Mouse (Mus musculus) CH12.LX (cell line): ENCODE measurements around the gene Frs3. TPM values are rescaled to one million over a fixed set of nuclear protein-coding genes. Genes with fewer than 3 reads are reported as not detected.

Experiments
- DNase-seq: peaks from one replicate; pipeline ENCODE4 v3.0.0-alpha.2; 2013; ENCODE audit errors: extremely low read depth
- H3K27ac ChIP-seq: 2 replicates; pipeline ENCODE4 v1.5.1; 2012; ENCODE audit warnings: low read depth, mild to moderate bottlenecking, control low read depth, moderate library complexity; ENCODE audit not compliant: insufficient read depth
- H3K27me3 ChIP-seq: replicated peaks from 2 replicates; pipeline ENCODE3; 2012; ENCODE audit warnings: inconsistent platforms
- H3K36me3 ChIP-seq, 2 experiments: replicated peaks in 1 of 2; 2 replicates each; pipeline versions ENCODE3 to v1.6.1; 2012; ENCODE audit warnings: inconsistent platforms in 1 of 2, low read length in 1 of 2, mild to moderate bottlenecking in 1 of 2, mixed read lengths in 1 of 2, moderate library complexity in 1 of 2; ENCODE audit not compliant: control insufficient read depth in 1 of 2, insufficient read depth in 1 of 2
- H3K4me1 ChIP-seq, 2 experiments: 2 replicates each; pipeline ENCODE4 v1.6.1; 2012; ENCODE audit warnings: inconsistent platforms in 1 of 2, moderate library complexity in 1 of 2; ENCODE audit not compliant: insufficient read depth in 2 of 2, control insufficient read depth in 1 of 2
- H3K4me2 ChIP-seq: 2 replicates; pipeline ENCODE4 v1.6.1; 2012; ENCODE audit warnings: low read depth, mild to moderate bottlenecking, control low read depth; ENCODE audit not compliant: poor library complexity, insufficient read depth, severe bottlenecking
- H3K4me3 ChIP-seq, 3 experiments: fragments of 150-350 bp in 1 of 3; sonication (generic) in 1 of 3; replicated peaks in 1 of 3; 2 replicates each; pipeline versions ENCODE3 to v1.5.1; 2011 to 2012; ENCODE audit warnings: low read depth in 2 of 3, low read length in 2 of 3, mild to moderate bottlenecking in 2 of 3, moderate library complexity in 2 of 3, control low read depth in 1 of 3, improper control_type of control experiment in 1 of 3, inconsistent platforms in 1 of 3, mixed read lengths in 1 of 3; ENCODE audit not compliant: poor library complexity in 1 of 3
- H3K79me2 ChIP-seq: replicated peaks from 2 replicates; pipeline ENCODE4 v1.6.1; 2012; ENCODE audit warnings: mild to moderate bottlenecking, moderate library complexity; ENCODE audit not compliant: control insufficient read depth, poor library complexity, insufficient read depth, severe bottlenecking; ENCODE audit errors: extremely low read depth
- H3K9ac ChIP-seq: 2 replicates; pipeline ENCODE4 v1.6.1; 2012; ENCODE audit warnings: low read depth, mild to moderate bottlenecking, control low read depth, moderate library complexity; ENCODE audit not compliant: insufficient read depth
- H3K9me3 ChIP-seq: replicated peaks from 2 replicates; pipeline ENCODE3; 2012; ENCODE audit warnings: low read length, inconsistent platforms, mixed read lengths
- BHLHE40 ChIP-seq: IDR thresholded peaks from 2 replicates; pipeline ENCODE4 v1.6.1; 2011; ENCODE audit warnings: mild to moderate bottlenecking, low read depth, low read length, improper control_type of control experiment
- CTCF ChIP-seq, 2 experiments: IDR thresholded peaks in 1 of 2; conservative IDR thresholded peaks in 1 of 2; 2 replicates each; pipeline ENCODE4 v1.5.1; 2011 to 2012; ENCODE audit warnings: low read depth in 2 of 2, low read length in 2 of 2, improper control_type of control experiment in 1 of 2, inconsistent platforms in 1 of 2, mild to moderate bottlenecking in 1 of 2, moderate library complexity in 1 of 2
- ELF1 ChIP-seq: IDR thresholded peaks from 2 replicates; pipeline ENCODE4 v1.6.1; 2014; ENCODE audit warnings: low read depth, mild to moderate bottlenecking, inconsistent platforms, low read length, improper control_type of control experiment
- IRF4 ChIP-seq: IDR thresholded peaks from 2 replicates; pipeline ENCODE4 v1.6.1; 2014; ENCODE audit warnings: low read depth, mild to moderate bottlenecking, inconsistent platforms, low read length, improper control_type of control experiment
- JUN ChIP-seq: IDR thresholded peaks from 2 replicates; pipeline ENCODE4 v1.6.1; 2011; ENCODE audit warnings: low read depth, mild to moderate bottlenecking, low read length, improper control_type of control experiment, moderate library complexity; ENCODE audit not compliant: insufficient read depth
- MAFK ChIP-seq: IDR thresholded peaks from 2 replicates; pipeline ENCODE4 v1.6.1; 2011; ENCODE audit warnings: low read length, improper control_type of control experiment; ENCODE audit not compliant: insufficient replicate concordance
- MXI1 ChIP-seq: IDR thresholded peaks from 2 replicates; pipeline ENCODE4 v1.6.1; 2011; ENCODE audit warnings: mild to moderate bottlenecking, low read depth, low read length, improper control_type of control experiment
- MYC ChIP-seq: IDR thresholded peaks from 2 replicates; pipeline ENCODE4 v1.6.1; 2011; ENCODE audit warnings: low read depth, mild to moderate bottlenecking, improper control_type of control experiment, low read length
- NRF1 ChIP-seq: IDR thresholded peaks from 2 replicates; pipeline ENCODE4 v1.6.1; 2014; ENCODE audit warnings: low read depth, mild to moderate bottlenecking, inconsistent platforms, low read length, improper control_type of control experiment, moderate library complexity
- RAD21 ChIP-seq: IDR thresholded peaks from 2 replicates; pipeline ENCODE4 v1.6.1; 2011; ENCODE audit warnings: low read depth, mild to moderate bottlenecking, low read length, improper control_type of control experiment, moderate library complexity
- SMC3 ChIP-seq: IDR thresholded peaks from 2 replicates; pipeline ENCODE4 v1.6.1; 2011; ENCODE audit warnings: low read depth, low read length, improper control_type of control experiment
- TBP ChIP-seq: conservative IDR thresholded peaks from 2 replicates; pipeline ENCODE4 v1.6.1; 2011; ENCODE audit warnings: low read depth, low read length, improper control_type of control experiment
- TCF12 ChIP-seq: IDR thresholded peaks from 2 replicates; pipeline ENCODE4 v1.6.1; 2014; ENCODE audit warnings: low read depth, mild to moderate bottlenecking, inconsistent platforms, low read length, improper control_type of control experiment
- UBTF ChIP-seq: IDR thresholded peaks from 2 replicates; pipeline ENCODE4 v1.6.1; 2012; ENCODE audit warnings: low read depth, mild to moderate bottlenecking, inconsistent platforms, low read length, improper control_type of control experiment, moderate library complexity
- dilution Hi-C: fragments of 300-500 bp; cut with MboI; formaldehyde crosslinking; loops from 2 replicates; pipeline ENCODE4 v1.14.3; 2020; ENCODE audit warnings: low sequenced_read_pairs; ENCODE audit not compliant: extremely low pct_unique_long_range_greater_than_20kb, extremely low pct_ligation_motif_present
- in situ Hi-C: fragments of 300-500 bp; cut with MboI; formaldehyde crosslinking; loops from 3 replicates; pipeline ENCODE4 v1.14.3; 2019; ENCODE audit warnings: low sequenced_read_pairs, low pct_ligation_motif_present, low pct_unique_long_range_greater_than_20kb, mixed read lengths
- polyA plus RNA-seq: library from polyadenylated mRNA; unstranded; fragments of >175 nt; gene quantifications from 2 replicates; pipeline ENCODE4 v1.2.1, GENCODE M21; 2012; ENCODE audit warnings: low read depth; ENCODE audit not compliant: insufficient read length
- total RNA-seq, 2 experiments: library from RNA; depleted of rRNA; stranded (reverse); fragments of 300-350 nt in 1 of 2; fragments of >200 nt in 1 of 2; gene quantifications; 2 replicates each; pipeline ENCODE4 v1.2.3; 2012 to 2014

Gene Frs3
- total and polyA plus RNA-seq, 3 experiments: 0.54 to 2.9 (median 0.67) TPM

- no peak; a peak in 1 of 4 replicates for TF ChIP-seq CTCF (conservative IDR thresholded peaks at IDR 0.05 in 1 of 2, IDR thresholded peaks at IDR 0.05 in 1 of 2; ENCODE audit: low read depth in 2 of 2, low read length in 2 of 2)
Measured at GRCm38 (mm10) chr17:47738879-47739798, 50.3 kb downstream of the Frs3 start (continued).

GRCm38 (mm10) chr17:47740186-47740585 is 51.4 kb downstream of the Frs3 start:
- Histone ChIP-seq H3K79me2 (peaks cover 29% of the 10 kb centered on the region), H3K4me3 (no peak overlapping the region), H3K4me2 (peak overlapping the region; percentile 78; the same call in 1 of the 2 replicates), H3K9ac (no peak overlapping the region), H3K36me3 (peaks cover 5 to 32% of the 10 kb centered on the region in 2 experiments), H3K27ac (peak overlapping the region; percentile 99; the same call in 1 of the 2 replicates), H3K4me1 (peaks cover 12 to 37% of the 10 kb centered on the region in 2 experiments), H3K27me3 (no peaks in the 10 kb centered on the region), H3K9me3 (peaks cover 19% of the 10 kb centered on the region)
- in situ Hi-C loops (no loop called here), dilution Hi-C loops (no loop called here)
- no peak for DNase-seq
- peak; percentile 23; the same call in 1 of the 2 replicates for TF ChIP-seq SMC3
- no peak for TF ChIP-seq MXI1
- no peak for TF ChIP-seq JUN
- TF ChIP-seq IRF4: no peak
- TF ChIP-seq TBP: no peak
- no peak for TF ChIP-seq BHLHE40
- TF ChIP-seq MYC: no peak
- TF ChIP-seq CTCF (conservative IDR thresholded peaks at IDR 0.05 in 1 of 2, IDR thresholded peaks at IDR 0.05 in 1 of 2; ENCODE audit: low read depth in 2 of 2, low read length in 2 of 2): peak; percentile 36 to 45; a peak in 3 of 4 replicates
- no peak for TF ChIP-seq TCF12
- no peak for TF ChIP-seq NRF1
- TF ChIP-seq ELF1: no peak
- peak; percentile 38 for TF ChIP-seq RAD21
- no peak for TF ChIP-seq UBTF

GRCm38 (mm10) chr17:47742991-47743734 is 54.3 kb downstream of the Frs3 start:
- TF ChIP-seq MAFK (no peak), CTCF (conservative IDR thresholded peaks at IDR 0.05 in 1 of 2, IDR thresholded peaks at IDR 0.05 in 1 of 2; ENCODE audit: low read depth in 2 of 2, low read length in 2 of 2) (peak; percentile 22 to 33; a peak in 3 of 4 replicates)
- Histone ChIP-seq H3K36me3 (peaks cover 5 to 48% of the 10 kb centered on the region in 2 experiments), H3K9ac (no peak overlapping the region), H3K9me3 (peaks cover 19% of the 10 kb centered on the region), H3K4me3 (no peak overlapping the region), H3K4me1 (peaks cover 15 to 49% of the 10 kb centered on the region in 2 experiments), H3K27me3 (no peaks in the 10 kb centered on the region), H3K4me2 (no peak overlapping the region), H3K79me2 (peaks cover 34% of the 10 kb centered on the region), H3K27ac (no peak overlapping the region)
- DNase-seq: no peak
- dilution Hi-C loops (no loop called here), in situ Hi-C loops (no loop called here)
